Mouse (Mus musculus): ENCODE measurements around the gene Arsj.

DNA sequence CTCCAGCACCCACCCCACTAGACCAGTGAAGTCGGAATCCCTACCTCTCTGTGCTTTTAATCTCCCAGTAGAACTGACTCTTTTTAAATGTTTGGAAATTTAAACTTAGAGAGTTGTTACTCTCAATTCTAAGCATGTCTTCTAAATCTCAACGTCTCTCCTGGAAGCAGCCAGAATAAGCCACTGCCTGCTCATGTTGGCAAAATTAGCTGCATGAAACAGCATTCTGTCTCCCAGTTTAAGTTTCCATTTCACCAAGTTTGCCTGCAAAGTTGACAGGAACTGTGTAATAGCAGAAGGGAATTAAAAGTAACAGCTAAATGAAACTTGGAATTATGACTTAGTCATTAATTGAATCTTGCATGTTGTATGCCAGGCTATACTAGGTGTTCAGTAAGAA lies 1.1 kb upstream of the Arsj start:
- TF ChIP-seq CTCF (IDR thresholded peaks at IDR 0.05; ENCODE audit: low read depth) (no peak), EP300 (IDR thresholded peaks at IDR 0.05; ENCODE audit: low read depth) (no peak)
